Mouse (Mus musculus): ENCODE data around the gene Zeb2.
A peak's percentile ranks its signal among the peaks of the same experiment; 100 is the strongest.

Gene Zeb2

GRCm38 (mm10) chr2:45094371-45094967 lies 22.7 kb downstream of the Zeb2 start:
- DNase-seq, result no peak

- DNase-seq, result no peak
Measured at GRCm38 (mm10) chr2:45093479-45093878, 23.7 kb downstream of the Zeb2 start.

- DNase-seq, result no peak
Measured at GRCm38 (mm10) chr2:45092654-45093053, 24.5 kb downstream of the Zeb2 start.

GRCm38 (mm10) chr2:45090529-45091297 lies 26.5 kb downstream of the Zeb2 start:
- no peak for DNase-seq

GRCm38 (mm10) chr2:45089251-45089530 lies 28.0 kb downstream of the Zeb2 start:
- no peak for DNase-seq

- DNase-seq, result peak; percentile 54
Measured at GRCm38 (mm10) chr2:45088435-45089250, 28.6 kb downstream of the Zeb2 start.

GRCm38 (mm10) chr2:45087208-45087607 lies 30.0 kb downstream of the Zeb2 start:
- DNase-seq, result no peak

- no peak for DNase-seq
Measured at GRCm38 (mm10) chr2:45085653-45086052, 31.5 kb downstream of the Zeb2 start.

- DNase-seq, result no peak
Measured at GRCm38 (mm10) chr2:45083042-45083441, 34.2 kb downstream of the Zeb2 start.

GRCm38 (mm10) chr2:45081559-45081958 lies 35.6 kb downstream of the Zeb2 start:
- no peak for DNase-seq

- DNase-seq, result no peak
Measured at GRCm38 (mm10) chr2:45077938-45078487, 39.2 kb downstream of the Zeb2 start.

GRCm38 (mm10) chr2:45077383-45077782 lies 39.8 kb downstream of the Zeb2 start:
- DNase-seq, result no peak

- DNase-seq, result peak; percentile 75
Measured at GRCm38 (mm10) chr2:45073025-45073424, 44.2 kb downstream of the Zeb2 start.

GRCm38 (mm10) chr2:45071296-45071695 lies 45.9 kb downstream of the Zeb2 start:
- no peak for DNase-seq

- no peak for DNase-seq
Measured at GRCm38 (mm10) chr2:45070612-45071276, 46.5 kb downstream of the Zeb2 start.

GRCm38 (mm10) chr2:45068792-45069550 lies 48.2 kb downstream of the Zeb2 start:
- no peak for DNase-seq

GRCm38 (mm10) chr2:45067116-45067515 lies 50.1 kb downstream of the Zeb2 start:
- DNase-seq, result no peak

GRCm38 (mm10) chr2:45063300-45063890 lies 53.8 kb downstream of the Zeb2 start:
- no peak for DNase-seq

GRCm38 (mm10) chr2:45062136-45062535 lies 55.1 kb downstream of the Zeb2 start:
- DNase-seq, result no peak

GRCm38 (mm10) chr2:45060768-45061167 lies 56.4 kb downstream of the Zeb2 start:
- DNase-seq, result no peak

- DNase-seq, result no peak
Measured at GRCm38 (mm10) chr2:45060202-45060601, 57.0 kb downstream of the Zeb2 start.

- DNase-seq, result no peak
Measured at GRCm38 (mm10) chr2:45059599-45059998, 57.6 kb downstream of the Zeb2 start.

Data from retina, postnatal 1 day (tissue).